Mouse (Mus musculus): ENCODE data around the gene Sox5.
"Not testable (repeated sequence)": the region's sequence is repeated elsewhere in the genome, so short reads cannot be mapped to it uniquely, and the experiment has no call there.

Gene Sox5

DNA sequence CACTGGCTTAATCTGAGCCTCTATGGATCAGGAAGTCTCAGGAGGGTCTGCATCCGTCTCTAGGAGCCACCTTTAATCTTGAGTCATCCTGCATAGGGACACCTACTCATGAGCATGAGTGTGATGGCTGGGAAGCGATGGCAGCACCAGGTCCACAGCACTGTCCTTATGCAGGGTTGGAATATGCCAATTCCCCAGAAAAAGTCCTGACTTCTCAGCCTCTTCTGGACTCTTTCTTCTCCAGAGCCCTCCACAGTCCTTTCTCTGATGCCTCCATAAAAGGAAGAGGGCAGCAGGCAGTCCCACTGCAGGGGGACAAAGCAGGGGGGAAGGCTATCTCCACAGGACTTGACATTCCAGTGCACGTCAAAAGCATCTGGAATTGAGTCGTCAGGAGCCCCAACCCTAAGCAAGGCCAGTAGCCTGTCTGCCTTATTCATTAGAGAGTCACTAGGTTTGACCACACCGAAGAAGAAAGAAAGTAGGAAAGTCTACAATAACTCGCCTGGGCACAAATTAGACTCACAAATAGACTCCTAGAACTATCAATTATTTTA, 531.1 kb downstream of the Sox5 start:
- no peak for DNase-seq (ENCODE audit: extremely low read depth, low read depth, low spot score)

DNA sequence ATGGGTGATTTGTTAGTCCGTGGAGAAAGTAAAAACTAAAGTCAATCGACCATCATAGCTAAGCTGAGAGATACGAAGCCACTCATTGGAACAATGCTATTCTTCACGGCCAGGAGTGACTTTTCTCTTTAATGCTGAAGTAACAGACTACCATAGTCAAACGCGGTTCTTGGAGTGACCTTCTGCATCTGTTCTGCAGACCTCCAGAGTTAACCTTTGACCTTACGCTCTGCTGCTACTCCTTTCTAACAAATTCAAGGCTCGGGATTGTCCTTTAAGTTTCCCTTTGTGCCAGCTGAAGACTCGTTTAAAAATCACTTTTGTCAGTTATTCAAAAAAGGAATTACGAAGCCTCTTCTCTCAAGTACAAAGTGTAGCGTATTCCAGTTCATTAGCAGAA, 545.2 kb downstream of the Sox5 start:
- DNase-seq (ENCODE audit: extremely low read depth, low read depth, low spot score): no peak

DNA sequence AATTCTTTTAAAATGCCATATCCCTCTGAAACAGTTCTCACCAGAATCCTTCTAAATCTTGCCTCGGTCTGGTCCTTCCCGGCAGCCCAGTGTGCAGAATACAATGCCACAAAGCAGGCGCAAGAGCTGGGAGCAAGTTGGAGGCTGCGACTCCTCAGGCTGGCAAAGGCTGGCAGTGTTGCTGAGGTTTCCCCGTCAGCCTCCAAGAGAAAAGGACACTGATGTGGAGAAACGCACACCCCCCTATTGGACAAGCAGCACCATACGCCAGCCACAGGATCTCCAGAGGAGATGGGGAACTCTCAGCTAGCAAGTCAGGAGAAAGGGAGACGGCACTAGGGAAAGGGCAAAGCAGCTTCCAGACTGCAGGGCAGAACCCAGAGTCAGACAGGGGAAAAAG, 577.8 kb downstream of the Sox5 start:
- DNase-seq (ENCODE audit: extremely low read depth, low read depth, low spot score): no peak

DNA sequence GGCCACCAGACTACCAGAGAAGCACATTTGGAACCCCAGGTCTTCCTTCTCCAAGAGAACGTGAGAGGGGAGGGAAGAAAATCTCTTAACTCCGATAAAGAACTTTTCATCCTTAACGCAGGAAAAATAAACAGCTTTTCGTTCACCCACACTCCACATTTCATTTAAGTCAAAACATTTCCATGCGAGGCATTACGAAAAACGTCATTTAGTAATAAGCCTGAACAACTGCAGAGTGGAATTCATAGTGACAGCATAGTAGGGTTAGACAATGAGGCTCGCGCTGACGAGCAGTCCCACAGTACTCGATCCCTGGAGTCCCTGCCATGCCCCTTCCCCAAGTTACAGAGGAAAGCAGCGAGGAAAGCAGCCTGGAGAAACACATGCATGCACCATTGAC, 578.8 kb downstream of the Sox5 start:
- no peak for DNase-seq (ENCODE audit: extremely low read depth, low read depth, low spot score)

DNA sequence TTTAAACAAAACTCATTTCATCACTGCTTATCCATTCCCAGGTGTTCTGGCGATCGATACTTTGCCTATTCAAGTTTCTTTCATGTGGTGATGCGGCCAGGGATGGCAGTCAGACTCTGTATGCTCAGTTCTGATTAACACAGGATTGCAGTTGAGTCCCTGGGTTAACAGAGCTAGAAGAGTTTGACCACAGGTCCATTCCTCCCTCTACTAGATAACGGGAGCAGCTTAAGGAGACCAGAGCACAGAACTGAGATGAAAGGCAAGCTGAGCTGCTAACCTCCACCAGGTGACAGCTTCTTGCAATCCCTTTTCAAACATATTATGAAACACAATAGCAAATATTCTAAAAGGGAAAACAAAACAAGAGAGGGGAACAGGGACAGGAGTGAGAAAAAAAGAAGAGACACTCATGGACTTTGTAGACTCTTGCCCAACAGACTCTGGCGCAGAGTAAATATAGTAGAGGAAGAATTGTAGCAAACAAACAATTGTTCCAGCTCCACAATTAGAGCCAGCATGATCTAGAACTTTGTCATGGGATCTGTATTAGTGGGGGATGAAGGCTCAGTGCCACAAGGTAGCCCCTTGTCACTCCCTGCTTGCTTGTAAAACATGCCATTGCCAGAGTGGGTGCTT, 580.3 kb downstream of the Sox5 start:
- DNase-seq (ENCODE audit: extremely low read depth, low read depth, low spot score): no peak

DNA sequence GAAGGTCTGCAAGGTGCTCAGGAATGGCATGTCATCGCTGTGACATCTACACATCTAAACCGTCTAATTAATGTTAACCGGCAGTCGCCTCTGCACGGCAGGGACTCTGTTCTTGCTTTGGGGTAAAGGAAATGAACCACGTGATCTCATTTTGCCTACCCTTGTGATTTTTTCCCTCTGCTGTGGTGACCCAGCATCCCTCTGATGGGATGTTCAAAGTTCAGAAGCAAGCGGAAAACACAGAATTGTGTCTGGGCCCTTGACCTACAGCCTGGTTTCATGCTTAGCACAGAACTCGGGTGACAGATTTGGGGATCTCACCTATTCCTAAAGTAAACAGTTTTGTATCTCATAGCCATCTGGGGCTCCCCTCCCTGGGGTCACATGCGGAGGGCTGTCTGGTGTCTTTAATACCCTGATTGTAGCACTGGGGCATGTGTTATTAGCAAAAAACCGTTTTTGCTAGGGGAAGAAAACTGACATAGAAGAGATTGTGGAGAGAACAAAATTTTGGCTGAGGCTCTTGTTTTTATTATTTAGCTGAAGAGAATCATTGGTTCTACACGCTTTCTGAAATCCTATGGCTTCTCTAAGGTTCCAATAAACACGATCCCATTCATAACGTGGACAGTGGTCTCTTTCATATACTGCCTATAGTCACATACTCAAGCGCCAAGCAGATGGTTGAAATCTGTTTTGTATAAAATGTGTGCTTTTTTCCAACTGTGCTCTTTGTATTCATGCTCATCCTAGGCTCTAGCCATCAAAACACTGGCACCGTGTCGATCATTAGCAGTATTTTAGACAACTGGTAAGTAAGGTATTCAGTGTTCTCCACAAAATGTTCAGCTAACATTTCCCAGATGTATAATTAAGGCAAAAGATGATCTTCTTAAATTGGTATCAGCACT, 584.3 kb downstream of the Sox5 start:
- no peak for DNase-seq (ENCODE audit: extremely low read depth, low read depth, low spot score)

DNA sequence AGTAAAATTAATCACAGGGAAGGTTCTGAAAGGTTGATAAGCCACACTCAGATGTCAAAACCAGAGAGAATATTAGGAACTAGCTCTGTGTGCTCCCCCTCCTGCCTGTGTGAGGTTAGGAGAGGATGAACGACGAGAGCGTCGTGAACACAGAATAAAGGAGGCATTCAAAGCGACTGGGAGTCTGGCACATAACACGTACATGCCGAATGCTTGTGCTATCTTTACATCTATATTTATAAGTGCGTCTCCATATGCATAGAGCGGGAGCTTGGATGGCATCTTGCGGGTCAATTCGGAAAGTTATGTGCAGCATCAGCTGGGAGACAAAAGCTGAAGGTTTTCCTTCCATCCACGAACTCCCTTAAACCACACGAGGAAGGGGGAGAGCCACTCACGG, 585.8 kb downstream of the Sox5 start:
- DNase-seq (ENCODE audit: extremely low read depth, low read depth, low spot score): no peak

DNA sequence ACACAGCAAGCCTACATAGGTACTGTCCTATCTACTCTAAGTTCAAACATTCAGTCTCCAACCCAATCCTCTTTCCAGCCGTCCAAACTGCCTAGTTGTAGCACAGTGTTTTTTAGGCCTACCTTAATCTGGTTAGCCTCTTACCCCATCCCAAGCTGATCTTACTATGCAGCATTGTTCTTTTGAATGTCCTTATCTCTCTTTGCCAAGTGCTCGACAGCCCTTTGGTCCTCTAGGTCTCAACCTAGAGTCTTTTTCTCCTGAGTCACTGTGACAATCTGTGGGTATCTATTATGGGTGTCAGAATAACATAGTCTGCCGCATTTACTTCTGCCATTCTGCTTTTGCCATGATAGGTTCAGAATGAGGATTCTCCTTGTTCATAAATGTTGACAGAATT, 598.7 kb downstream of the Sox5 start:
- DNase-seq (ENCODE audit: extremely low read depth, low read depth, low spot score): no peak

DNA sequence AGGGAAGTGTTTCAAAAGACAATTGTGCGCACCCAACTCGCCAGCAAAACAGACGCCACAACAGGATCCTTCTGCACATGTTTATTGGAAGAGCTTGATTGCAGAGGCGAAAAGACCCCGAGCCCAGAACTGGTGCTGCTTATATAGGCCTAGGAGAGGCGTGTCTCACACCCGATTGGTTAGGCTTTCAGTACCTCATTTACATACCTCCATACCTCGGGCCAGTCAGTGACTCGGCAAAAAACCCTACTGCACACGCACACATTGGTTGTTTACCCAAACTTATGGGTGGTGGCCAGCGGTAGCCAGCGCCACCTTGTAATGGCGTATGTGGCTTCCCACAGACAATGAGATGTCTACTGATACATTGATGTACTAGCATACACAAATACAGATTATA, 599.3 kb downstream of the Sox5 start:
- DNase-seq (ENCODE audit: extremely low read depth, low read depth, low spot score): not testable (repeated sequence)

DNA sequence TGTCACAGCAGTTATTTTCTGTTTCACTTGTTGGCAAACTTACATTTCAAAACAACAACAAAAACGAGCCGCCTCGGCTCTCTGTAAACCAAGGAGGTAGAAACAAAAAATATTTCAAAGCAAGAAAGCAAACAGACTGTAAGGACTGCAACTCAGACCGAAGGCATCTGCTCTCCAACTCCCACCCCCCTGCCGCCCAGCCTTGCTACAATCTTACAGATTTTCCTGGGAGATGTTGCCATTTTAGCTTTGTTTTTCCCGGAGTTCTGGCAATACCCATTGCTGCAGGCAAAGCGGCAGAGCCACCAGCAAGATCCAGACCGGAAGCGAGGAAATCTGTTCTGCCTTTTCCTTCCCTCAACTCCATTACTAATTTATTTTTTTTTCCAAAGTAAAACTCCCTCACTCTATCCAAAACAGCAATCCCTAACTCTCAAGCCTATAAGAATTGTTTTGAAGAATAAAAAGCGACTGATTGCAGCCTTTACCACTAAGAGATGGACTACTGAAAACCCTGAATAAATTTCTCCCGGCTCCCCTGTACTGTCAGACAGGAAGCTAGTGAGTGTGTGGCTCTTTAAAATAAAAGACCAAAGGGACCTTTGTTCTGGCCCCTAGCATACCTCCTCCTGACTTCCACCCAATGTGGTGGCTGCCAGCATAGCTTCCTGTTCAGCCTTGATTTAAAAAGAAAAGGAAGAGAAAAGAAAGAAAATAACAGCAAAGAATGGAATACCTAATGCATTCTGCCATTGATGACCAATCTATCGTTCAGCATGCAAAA, 600.5 kb downstream of the Sox5 start:
- DNase-seq (ENCODE audit: extremely low read depth, low read depth, low spot score): no peak

DNA sequence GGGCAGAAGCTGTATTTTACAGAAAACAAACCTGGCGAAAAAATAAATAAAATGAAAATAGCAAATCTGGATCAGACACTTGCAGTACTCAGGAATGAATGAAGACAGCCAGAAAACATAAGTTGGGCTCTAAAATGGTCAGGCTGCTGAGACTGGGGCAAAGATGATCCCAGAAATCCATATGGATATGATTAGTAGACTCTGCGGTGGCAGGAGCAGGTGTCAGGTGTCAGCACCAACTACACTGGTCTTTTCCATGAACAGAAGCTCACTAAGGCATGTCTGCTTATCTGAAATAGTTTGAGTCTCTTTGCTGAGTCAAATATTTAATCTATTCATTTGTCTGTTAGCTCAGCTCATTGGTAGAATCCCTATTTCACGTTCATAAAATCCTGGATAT, 602.7 kb downstream of the Sox5 start:
- no peak for DNase-seq (ENCODE audit: extremely low read depth, low read depth, low spot score)

DNA sequence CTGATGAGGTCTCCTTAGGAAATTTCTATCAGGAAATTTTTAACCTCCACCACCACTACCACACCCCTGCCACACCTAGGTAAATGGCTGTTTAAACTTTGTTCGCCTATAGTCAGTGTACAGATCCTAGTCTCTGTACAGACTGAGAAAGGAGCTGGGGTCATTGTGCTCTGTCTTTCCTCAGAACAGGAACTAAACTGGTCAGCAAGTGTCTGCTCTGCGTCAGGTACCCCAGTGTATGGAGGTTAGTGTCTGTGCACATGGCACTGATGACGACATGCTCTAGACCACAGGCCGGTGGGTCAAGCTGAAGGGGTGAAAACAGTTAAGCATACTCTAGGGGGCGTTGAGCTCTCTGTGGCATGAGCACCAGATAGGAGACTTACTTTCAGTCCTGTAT, 605.1 kb downstream of the Sox5 start:
- DNase-seq (ENCODE audit: extremely low read depth, low read depth, low spot score): no peak

DNA sequence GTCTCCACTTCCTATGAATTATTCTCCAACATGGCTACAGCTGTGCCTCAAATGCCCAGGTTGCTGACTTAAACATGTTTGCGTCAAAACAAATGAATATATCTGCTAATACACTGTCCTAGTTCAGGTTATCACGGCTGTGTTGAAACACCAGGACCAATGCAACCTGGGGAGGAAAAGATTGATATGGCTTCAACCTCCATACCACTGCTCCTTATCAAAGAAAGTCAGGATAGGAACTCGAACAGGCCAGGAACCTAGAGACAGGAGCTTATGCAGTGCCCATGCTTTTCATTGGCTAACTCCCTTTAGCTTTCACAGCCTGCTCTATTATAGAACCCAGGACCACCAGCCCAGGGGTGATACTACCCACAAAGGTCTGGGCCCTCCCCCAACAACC, 606.2 kb downstream of the Sox5 start:
- no peak for DNase-seq (ENCODE audit: extremely low read depth, low read depth, low spot score)

DNA sequence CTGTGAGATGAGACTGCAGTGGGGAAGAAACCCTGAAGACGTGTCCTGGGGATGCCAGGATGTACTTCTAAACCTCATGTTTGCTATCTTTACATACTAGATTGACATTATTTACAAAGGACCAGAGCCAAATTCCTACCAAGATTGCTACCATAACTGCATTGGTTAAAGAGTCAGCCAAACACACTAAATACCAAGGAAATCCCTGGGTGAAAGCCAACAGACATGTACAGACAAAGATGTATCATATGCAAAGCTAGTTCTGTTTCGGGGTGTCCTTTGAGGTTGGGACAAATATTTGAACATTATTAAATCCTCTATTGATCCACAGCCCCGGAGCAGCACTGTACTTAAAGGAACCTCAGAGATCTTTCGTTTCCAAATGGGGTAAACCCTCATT, 611.2 kb downstream of the Sox5 start:
- DNase-seq (ENCODE audit: extremely low read depth, low read depth, low spot score): no peak

DNA sequence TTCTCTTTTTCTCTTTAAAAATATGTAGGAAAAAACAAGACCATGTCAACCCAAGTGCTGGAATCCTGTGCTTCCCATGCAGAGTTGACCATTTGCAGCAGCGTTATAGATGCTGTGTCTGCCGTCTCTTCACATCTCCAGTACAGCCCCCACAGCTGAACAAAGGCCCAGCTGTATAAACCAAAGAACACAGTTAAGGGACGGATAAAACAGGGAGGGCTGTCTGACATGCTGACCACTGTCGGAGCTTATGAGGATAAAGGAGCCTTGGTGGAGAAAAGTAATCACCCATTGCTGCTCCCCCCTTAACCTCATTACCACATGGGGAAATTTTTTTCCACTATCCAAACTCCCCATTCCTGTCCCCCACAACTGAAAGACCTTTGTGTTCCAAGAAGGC, 612.0 kb downstream of the Sox5 start:
- no peak for DNase-seq (ENCODE audit: extremely low read depth, low read depth, low spot score)

DNA sequence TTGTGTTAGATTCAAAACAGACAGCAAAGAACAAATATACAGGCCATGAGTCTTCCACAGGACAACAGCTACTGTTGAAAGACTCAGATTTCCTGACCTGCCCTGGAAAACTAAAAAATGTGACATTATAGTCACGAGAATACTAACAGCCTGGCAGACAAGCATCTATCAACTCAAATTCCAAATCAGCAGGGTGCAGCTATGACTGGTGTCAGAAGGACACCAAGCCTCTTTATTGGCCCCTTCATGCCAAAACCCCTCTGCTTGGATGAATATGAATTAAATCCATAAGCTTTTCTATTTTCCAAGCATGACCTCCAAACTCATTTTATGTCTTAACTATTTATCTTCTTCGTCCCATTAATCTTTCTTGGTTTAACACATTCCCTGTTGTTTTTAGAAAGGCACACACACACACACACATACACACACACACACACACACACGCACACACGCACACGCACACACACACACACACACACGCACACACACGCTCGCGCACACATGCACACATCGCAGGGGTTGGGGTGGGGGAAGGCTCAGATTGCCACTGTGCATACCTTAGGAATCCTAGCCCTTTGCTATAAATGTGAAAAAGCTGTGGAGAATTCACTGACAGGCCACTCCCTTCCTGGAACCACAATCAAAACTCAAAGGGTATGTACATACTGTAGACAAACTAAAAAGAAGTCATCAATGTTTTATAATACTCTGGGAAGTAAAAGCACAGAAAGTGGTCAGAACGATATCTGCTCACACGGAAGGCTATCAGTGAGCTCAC, 612.9 kb downstream of the Sox5 start:
- no peak for DNase-seq (ENCODE audit: extremely low read depth, low read depth, low spot score)

DNA sequence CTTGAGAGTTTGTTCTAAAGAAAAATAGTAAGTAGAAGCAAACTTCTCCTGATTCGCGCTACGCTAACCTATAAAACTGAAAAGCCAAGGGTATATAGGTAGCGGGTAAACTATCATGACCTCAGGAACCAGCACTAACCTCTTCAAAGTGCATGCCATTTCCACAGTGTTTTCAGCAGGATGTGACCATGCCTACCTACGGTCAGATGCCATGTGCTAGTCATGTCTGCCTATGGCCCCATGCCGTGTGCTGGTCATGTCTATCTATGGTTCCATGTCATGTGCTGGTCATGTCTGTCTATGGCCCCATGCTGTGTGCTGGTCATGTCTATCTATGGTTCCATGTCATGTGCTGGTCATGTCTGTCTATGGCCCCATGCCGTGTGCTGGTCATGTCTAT, 614.7 kb downstream of the Sox5 start:
- DNase-seq (ENCODE audit: extremely low read depth, low read depth, low spot score): no peak

DNA sequence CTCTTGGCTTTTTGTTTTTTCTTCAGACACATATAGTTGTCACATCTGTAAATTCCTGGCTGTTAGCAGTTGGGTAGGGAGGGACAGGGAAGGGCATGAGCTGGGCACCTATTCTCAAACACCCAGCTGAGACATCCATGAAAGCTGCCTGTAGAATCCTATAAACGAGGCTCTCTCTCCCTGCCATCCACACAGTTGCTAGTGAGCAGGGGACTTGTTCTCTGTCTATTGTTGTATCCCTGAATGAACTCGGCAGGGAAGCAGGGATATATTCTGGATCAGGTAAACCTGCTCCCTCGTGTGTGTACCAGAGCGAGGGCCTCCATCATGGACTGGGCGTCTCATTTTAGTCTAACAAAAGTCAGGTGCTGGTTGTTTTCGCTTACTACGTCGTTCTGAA, 615.1 kb downstream of the Sox5 start:
- no peak for DNase-seq (ENCODE audit: extremely low read depth, low read depth, low spot score)

DNA sequence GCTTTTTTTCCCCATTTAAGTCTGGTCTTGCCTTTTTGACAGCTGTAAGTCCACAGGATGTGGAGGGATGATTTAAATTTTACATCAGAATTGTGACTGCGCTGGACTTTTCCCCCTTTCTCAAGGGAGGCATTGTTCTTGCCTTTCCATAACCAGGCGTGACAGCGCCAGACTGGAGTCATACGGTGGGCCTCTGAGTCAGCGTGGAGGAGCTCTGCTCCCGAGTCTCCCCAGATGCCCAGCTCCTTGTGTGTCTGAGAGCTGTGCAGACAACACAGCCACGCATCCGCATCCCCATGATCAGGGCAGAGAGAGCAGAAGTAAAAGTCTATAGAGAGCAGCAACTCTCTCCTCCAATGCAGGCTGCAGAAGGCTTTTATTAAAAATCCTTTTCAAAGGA, 615.7 kb downstream of the Sox5 start:
- no peak for DNase-seq (ENCODE audit: extremely low read depth, low read depth, low spot score)

DNA sequence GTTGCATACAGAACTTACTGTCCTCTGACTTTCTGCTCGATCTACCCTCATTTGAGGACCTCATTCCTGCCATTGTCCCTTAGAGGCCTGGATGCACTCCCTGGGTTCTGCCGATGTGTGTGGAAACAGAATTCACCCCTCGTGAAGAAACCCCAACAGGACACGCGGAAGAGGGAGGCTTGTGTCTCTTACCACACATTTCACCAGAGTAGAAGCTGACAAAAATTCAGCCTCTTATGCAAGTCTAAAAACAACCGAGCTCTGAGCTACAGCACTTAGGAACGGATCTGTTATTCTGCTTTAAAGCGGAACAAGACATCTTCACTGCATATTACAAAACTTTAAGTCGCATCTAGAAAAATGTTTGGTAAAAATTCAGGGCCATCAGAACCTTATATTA, 618.3 kb downstream of the Sox5 start:
- DNase-seq (ENCODE audit: extremely low read depth, low read depth, low spot score): no peak

DNA sequence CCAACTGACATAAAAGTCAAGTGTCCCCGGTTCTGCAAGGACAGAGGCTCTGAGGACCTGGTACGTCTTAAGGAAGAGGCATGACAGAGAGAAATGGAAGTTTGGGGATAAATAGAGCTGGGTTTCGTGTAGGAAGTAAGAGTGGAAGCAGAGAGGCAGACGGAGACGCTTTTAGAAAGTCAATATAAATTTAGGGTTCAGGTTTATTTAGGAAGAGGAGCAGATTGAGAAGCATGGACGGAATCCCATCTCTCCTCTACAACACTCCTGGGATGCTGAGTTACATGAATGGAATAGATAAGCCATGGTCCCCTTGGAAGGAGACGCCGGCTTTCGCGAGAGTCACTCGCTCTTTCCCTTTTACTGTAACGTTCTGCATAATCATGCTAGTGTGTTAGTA, 623.1 kb downstream of the Sox5 start:
- DNase-seq (ENCODE audit: extremely low read depth, low read depth, low spot score): no peak
